Mouse (Mus musculus) lung, embryonic 14.5 days (tissue): ENCODE measurements at regions not wholly inside any gene's neighbourhood (a gene's known extent, or its start where the extent isn't known, plus 50 kb on each side); places are given as distances from the start of the nearest gene placed in this dataset.
"Not testable (repeated sequence)": the region's sequence is repeated elsewhere in the genome, so short reads cannot be mapped to it uniquely, and the experiment has no call there.

Experiments
- ATAC-seq: fragments of 200-750 bp; cut with Nextera tagmentation; 2 replicates; pipeline ENCODE4 v1.8.0; 2017; ENCODE audit warnings: mild to moderate bottlenecking, moderate TSS enrichment, moderate library complexity; ENCODE audit not compliant: insufficient read depth
- DNase-seq: peaks from one replicate; pipeline ENCODE4 v3.0.0-alpha.2; 2015
- H3K27ac ChIP-seq: fragments of 300-500 bp; sonication (generic); 2 replicates; pipeline ENCODE4 v1.5.1; 2014; ENCODE audit warnings: low read depth, mild to moderate bottlenecking, moderate library complexity
- H3K27me3 ChIP-seq: fragments of 300-500 bp; sonication (generic); 2 replicates; pipeline ENCODE4 v1.6.1; 2014; ENCODE audit warnings: low read length, control low read depth; ENCODE audit not compliant: insufficient read depth
- H3K36me3 ChIP-seq: fragments of 300-500 bp; sonication (generic); 2 replicates; pipeline ENCODE4 v1.6.1; 2014; ENCODE audit warnings: control low read depth; ENCODE audit not compliant: insufficient read depth
- H3K4me1 ChIP-seq: fragments of 300-500 bp; sonication (generic); 2 replicates; pipeline ENCODE4 v1.6.1; 2014; ENCODE audit warnings: antibody characterized with exemption, control low read depth; ENCODE audit not compliant: insufficient read depth
- H3K4me2 ChIP-seq: fragments of 300-500 bp; sonication (generic); 2 replicates; pipeline ENCODE4 v1.6.1; 2014; ENCODE audit warnings: mild to moderate bottlenecking
- H3K4me3 ChIP-seq: fragments of 300-500 bp; sonication (generic); 2 replicates; pipeline ENCODE4 v1.5.1; 2014; ENCODE audit warnings: low read depth, low read length
- H3K9ac ChIP-seq: fragments of 300-500 bp; sonication (generic); 2 replicates; pipeline ENCODE4 v1.6.1; 2014
- H3K9me3 ChIP-seq: fragments of 300-500 bp; sonication (generic); 2 replicates; pipeline ENCODE4 v1.6.1; 2016; ENCODE audit warnings: low read depth, low read length, control low read depth
- CTCF ChIP-seq: IDR thresholded peaks from 2 replicates; pipeline ENCODE4 v1.5.1; 2016; ENCODE audit warnings: antibody characterized with exemption, low read depth
- WGBS: fragments of 180-500 bp; shearing (Covaris S2); extraction: QIAGEN DNeasy Blood & Tissue Kit; methylation state at CpG from one replicate; pipeline ENCODE4 v1.1.7; 2014; 5-methylcytosine and 5-hydroxymethylcytosine counted together

DNA sequence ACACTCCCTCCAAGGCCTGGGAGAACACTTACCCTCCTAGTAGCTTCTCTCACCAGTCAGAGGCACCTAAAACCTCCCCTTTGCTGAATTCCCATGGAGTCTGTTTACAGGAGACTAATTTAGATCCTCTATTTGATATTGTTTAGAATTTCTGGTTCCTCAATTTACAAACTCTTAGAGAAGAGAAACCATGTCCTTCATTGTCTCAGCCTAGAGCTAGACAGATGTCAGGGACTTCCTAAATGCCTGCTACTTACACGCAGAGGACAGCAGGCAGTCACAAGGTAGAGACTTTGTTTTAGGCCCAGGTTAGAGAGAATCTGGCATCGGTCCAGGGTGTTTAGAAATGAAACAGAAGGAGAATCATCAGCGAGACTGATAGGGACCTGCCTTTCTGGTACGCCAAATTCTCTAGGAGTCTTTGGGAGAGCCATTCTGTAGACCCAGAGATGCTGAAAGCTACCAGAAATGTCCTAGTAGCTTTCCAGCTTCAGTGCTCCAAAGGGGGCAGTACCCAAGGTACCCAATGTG lies 238.3 kb upstream of the Jarid2 start:
- TF ChIP-seq CTCF: no peak
- DNase-seq (no peak), ATAC-seq (no peak)
- Histone ChIP-seq H3K27me3 (no peaks in the 10 kb centered on the region), H3K27ac (no peak overlapping the region), H3K4me2 (no peak overlapping the region), H3K4me1 (peaks cover 4% of the 10 kb centered on the region; the same call in 1 of the 2 replicates), H3K4me3 (no peak overlapping the region), H3K9me3 (no peaks in the 10 kb centered on the region), H3K36me3 (no peaks in the 10 kb centered on the region), H3K9ac (no peak overlapping the region)
- 52% methylated on average over 4 of the region's 4 CpGs for WGBS

DNA sequence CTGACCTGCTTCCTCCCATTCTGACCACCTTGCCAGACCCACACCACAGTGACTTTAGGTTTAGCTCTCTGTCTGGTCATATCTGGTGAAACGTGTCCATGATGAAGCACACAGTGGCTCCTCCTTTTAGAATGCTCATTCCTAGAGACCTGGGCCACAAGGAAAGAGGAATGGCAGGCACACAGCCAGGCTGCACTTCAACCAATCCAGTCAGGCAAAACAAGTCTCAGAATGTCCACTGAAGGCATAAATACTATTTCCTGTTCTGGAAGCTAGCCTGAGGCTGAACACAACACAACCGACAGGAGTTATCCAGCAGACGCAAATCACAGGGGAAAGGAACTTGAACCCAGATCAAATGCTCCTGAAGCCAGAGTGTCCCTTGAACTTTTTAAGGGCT lies 235.4 kb upstream of the Jarid2 start:
- Histone ChIP-seq H3K27ac (no peak overlapping the region), H3K36me3 (no peaks in the 10 kb centered on the region), H3K9ac (no peak overlapping the region), H3K9me3 (no peaks in the 10 kb centered on the region), H3K4me3 (no peak overlapping the region), H3K27me3 (no peaks in the 10 kb centered on the region), H3K4me1 (peaks cover 4% of the 10 kb centered on the region; the same call in 1 of the 2 replicates), H3K4me2 (no peak overlapping the region)
- TF ChIP-seq CTCF: no peak
- 53% methylated on average over 3 of the region's 3 CpGs for WGBS
- DNase-seq (no peak), ATAC-seq (no peak)

DNA sequence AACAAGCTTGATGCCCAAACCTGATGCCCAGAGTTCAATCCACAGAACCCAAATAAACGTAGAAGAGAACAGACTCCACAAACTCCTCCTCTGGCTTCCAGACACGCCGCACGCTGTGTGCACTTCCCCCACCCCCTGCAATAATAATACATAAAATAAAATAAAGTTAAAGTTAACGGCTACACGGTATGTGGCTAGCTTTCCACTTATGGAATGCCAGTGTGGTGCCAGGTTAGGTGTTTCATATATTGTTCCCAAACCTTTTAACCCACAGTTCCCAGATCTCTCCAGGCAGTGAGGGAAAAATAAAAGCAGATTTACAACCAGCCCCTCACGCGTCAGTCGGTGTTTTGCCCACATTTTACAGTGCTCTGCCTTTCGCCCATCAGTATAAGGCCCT lies 233.8 kb upstream of the Jarid2 start:
- Histone ChIP-seq H3K9me3 (no peaks in the 10 kb centered on the region), H3K9ac (no peak overlapping the region), H3K4me3 (no peak overlapping the region), H3K4me2 (no peak overlapping the region), H3K27ac (no peak overlapping the region), H3K4me1 (peaks cover 4% of the 10 kb centered on the region; the same call in 1 of the 2 replicates), H3K27me3 (no peaks in the 10 kb centered on the region), H3K36me3 (no peaks in the 10 kb centered on the region)
- DNase-seq (no peak), ATAC-seq (no peak)
- TF ChIP-seq CTCF: no peak
- 79% methylated on average over 10 of the region's 10 CpGs for WGBS

DNA sequence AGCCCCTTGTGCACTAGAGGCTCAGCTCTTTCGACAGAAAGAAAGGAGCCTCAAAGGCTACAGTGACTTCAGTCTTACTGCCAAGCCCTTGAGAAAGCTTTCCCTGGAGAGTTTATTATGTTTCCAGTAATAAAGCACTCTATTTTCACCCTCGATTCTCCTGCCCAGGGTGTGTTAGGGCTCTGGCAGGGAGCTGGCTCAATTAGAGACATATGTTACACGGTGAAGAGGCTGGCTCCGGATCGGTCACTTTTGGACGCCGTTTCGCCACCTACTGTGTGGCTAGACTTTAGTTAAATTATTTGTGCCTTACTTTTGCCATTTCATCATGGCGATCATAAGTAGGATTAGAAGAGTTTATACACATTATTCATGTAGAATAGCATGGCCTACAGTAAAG lies 232.7 kb upstream of the Jarid2 start:
- H3K27me3 ChIP-seq: no peaks in the 10 kb centered on the region
- no peaks in the 10 kb centered on the region for H3K4me1 ChIP-seq
- H3K9me3 ChIP-seq: no peaks in the 10 kb centered on the region
- H3K4me3 ChIP-seq: no peak overlapping the region
- no peak for DNase-seq
- H3K27ac ChIP-seq: no peak overlapping the region
- no peak for TF ChIP-seq CTCF
- no peaks in the 10 kb centered on the region for H3K36me3 ChIP-seq
- H3K4me2 ChIP-seq: no peak overlapping the region
- WGBS: 77% methylated on average over 9 of the region's 9 CpGs
- H3K9ac ChIP-seq: no peak overlapping the region
- no peak for ATAC-seq

DNA sequence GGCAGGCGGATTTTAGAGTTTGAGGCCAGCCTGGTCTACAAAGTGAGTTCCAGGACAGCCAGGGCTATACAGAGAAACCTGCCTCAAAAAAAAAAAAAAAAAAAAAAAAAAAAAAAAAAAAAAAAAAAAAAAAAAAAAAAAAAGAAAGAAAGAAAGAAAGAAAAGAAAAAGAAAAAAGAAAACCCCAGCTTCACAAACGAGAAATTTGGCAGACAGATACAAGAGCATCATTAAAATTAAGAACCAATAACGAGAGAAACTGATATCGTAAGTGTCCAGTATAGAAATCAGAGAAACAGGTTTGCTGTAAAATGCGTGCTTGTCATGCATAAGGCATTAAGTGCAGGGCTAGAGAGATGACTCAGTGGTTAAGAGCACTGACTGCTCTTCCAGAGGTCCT lies 228.4 kb upstream of the Jarid2 start:
- H3K4me3 ChIP-seq, H3K4me2 ChIP-seq, H3K27me3 ChIP-seq, H3K36me3 ChIP-seq, ATAC-seq, H3K9ac ChIP-seq, H3K27ac ChIP-seq, H3K9me3 ChIP-seq, DNase-seq, H3K4me1 ChIP-seq: not testable (repeated sequence)
- WGBS: 79% methylated on average over 5 of the region's 5 CpGs

DNA sequence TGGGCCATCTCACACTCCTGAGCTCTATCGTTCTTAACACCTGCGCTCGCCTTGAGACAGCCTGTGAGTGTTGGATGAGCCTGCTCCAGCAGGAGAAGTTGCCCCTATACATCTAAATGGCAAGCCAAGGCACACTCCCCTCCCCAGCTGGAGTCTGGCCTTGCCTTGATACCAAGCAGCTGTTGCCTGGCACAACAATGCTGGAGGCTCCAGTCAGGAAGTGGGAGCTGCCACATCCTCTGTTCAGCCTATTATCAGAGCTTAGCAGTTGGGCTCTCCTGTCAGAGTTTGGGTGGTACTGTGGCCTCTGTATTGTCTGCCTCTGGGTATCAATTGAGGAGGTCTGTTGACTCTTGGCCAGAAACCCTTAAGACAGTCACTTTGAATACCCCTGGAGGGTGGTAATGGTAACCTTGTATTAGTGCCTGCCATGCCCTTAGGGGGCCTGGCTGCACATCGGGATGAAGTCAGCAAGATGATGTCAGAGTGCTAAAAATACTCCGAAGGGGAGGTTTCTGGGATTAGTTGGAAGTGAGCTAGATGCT lies 227.4 kb upstream of the Jarid2 start:
- WGBS: 24% methylated on average over 5 of the region's 5 CpGs

DNA sequence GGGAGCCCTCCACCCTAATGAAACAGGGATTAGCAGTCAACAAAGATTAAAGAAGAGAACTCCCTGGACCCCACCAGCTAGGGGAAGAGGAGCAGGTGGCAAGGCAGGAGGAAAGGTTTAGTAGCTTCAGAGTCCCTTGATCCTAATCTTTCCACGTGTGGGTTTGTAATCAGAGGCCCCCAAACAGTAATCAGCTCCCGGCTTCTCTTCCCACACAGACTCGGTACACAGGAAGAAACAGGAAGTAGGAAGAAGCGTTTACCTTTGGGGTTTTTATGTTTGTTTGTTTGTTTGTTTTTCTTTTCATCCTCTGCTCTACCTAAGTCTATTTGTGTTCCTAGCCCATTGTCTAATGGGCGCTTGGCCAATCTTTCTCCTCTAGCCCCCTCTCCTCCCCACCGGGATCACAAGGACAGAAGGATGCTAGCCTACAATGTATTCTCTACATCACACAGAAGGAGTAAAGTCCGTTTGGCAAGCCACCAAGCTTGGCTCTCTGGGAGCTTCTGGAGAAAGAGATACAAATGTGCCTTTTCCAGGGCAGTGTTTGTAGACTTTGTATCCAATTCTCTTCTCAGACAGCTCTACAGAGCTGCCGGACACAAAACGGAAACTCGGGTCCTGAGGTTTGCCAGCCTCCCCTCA lies 226.5 kb upstream of the Jarid2 start:
- ATAC-seq: no peak
- H3K4me2 ChIP-seq: no peak overlapping the region

More for the DNA sequence above, 227.4 kb upstream of the Jarid2 start:
- Histone ChIP-seq H3K9ac (no peak overlapping the region), H3K4me1 (peaks cover 7% of the 10 kb centered on the region; the same call in 1 of the 2 replicates), H3K36me3 (no peaks in the 10 kb centered on the region), H3K27me3 (no peaks in the 10 kb centered on the region), H3K4me3 (no peak overlapping the region), H3K4me2 (no peak overlapping the region), H3K9me3 (no peaks in the 10 kb centered on the region), H3K27ac (peak overlapping the region; percentile 26)
- TF ChIP-seq CTCF: no peak
- DNase-seq: peak; percentile 77
- ATAC-seq: peak; percentile 62; the same call in 1 of the 2 replicates

More for the DNA sequence above, 226.5 kb upstream of the Jarid2 start:
- no peak for TF ChIP-seq CTCF
- 38% methylated on average over 10 of the region's 10 CpGs for WGBS
- H3K36me3 ChIP-seq: no peaks in the 10 kb centered on the region
- no peak overlapping the region for H3K4me3 ChIP-seq
- peak; percentile 83 for DNase-seq
- H3K4me1 ChIP-seq: peaks cover 9% of the 10 kb centered on the region; the same call in 1 of the 2 replicates
- H3K27ac ChIP-seq: peak overlapping the region; percentile 54; the same call in 1 of the 2 replicates
- no peak overlapping the region for H3K9ac ChIP-seq
- no peaks in the 10 kb centered on the region for H3K27me3 ChIP-seq
- no peaks in the 10 kb centered on the region for H3K9me3 ChIP-seq
